Mouse (Mus musculus) layer of hippocampus, postnatal 36 days (tissue): ENCODE measurements around the gene Fancm. TPM values are rescaled to one million over a fixed set of nuclear protein-coding genes. Genes with fewer than 3 reads are reported as not detected.
A peak's percentile ranks its signal among the peaks of the same experiment; 100 is the strongest.
"Not testable (repeated sequence)": the region's sequence is repeated elsewhere in the genome, so short reads cannot be mapped to it uniquely, and the experiment has no call there.

Experiments used
- DNase-seq, 2 experiments: peaks; one replicate each; pipeline ENCODE4 v3.0.0; 2022
- total RNA-seq, 2 experiments: library from RNA; stranded (reverse); gene quantifications; 2 replicates each; pipeline ENCODE4 v1.2.3; 2021

Gene Fancm
- total RNA-seq: 10 to 100 TPM; 11.9 to 12.4 TPM

DNA sequence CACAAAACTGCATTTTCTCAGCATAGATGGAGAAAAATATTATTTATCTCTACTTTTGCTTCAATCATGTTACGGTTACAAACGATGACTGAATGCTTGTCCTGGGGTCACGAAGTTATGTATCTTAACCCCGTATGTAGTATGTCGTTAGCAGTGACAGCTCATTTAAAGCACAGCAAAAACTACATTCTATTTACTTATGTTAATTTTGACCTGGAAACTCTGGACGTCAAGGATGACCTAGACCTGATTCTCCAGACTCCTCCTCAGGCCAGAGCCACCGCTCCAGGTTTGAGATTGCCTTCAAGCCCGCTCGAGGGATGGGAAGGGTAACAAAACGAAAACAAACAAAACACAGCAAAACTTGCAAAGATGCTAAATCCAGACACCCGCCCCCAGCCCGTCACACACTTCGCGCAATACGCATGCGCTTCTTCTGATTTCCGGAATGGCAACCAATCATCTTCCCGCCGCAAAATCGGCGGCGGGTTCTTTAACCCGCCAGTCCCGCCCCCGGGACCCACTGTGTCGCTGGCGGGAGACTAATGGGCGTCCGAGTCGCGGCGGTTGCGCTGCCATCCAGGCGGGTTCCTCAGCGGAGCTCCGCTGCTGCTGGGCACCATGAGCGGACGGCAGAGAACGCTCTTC is at the start of gene Fancm:
Fancm (plus strand) TSS at position 519 of the 648 bp plus-strand sequence.
- peak; percentile 90 to 91 for DNase-seq

DNA sequence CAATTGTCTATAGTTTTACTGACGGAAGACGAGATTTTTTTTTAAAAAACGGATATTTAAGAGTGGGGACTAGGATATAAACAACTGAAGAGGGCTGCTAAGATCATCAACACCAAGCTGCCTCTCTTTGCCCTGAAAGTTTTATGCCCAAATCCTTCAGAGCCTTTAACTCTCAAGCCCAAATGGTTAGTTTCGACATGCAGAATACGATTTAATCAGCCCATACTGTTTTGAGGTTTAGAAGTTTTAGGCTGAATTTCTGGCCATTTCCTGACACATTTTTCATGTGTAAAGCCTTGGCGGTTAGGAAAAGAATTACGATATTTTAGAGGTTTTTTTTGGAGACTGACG is 39.6 kb upstream of the Fancm start:
- DNase-seq: no peak

DNA sequence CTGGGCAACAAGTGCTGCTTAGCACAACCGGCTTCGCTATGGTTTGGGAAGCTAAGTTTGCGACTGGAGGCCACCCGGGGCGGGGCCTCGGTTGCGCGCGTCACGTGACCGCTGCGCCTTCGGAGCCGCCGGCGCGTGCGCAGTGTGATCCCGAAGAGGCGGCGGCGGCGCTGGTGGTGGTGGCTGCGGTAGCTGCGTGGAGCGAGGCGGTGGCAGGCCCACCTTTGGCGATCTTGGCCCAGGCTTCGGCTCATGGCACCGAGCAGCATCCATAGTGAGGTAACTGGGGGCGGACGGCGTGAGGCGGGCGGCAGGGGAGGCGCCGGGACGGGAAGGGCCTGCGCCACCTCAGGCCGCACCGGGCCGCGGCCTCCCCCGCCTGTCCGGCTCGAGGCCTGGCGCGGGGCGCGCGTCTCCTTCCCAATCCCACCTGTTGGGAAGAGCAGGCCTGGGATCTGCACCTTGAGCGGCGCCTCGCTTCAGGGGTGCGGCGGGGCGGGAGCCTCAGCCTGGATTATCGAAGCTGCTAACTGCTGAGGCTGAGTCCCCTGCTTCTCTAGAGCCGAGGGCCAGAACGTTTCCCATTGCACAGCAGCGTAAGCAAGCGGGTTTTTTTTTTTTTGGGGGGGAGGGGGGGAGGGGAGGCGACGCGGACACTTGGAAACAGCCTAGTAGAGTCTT is 39.1 kb upstream of the Fancm start, which contains the start of gene Prpf39:
Prpf39 (plus strand) TSS at position 144 of the 681 bp plus-strand sequence.
- peak; percentile 89 for DNase-seq

DNA sequence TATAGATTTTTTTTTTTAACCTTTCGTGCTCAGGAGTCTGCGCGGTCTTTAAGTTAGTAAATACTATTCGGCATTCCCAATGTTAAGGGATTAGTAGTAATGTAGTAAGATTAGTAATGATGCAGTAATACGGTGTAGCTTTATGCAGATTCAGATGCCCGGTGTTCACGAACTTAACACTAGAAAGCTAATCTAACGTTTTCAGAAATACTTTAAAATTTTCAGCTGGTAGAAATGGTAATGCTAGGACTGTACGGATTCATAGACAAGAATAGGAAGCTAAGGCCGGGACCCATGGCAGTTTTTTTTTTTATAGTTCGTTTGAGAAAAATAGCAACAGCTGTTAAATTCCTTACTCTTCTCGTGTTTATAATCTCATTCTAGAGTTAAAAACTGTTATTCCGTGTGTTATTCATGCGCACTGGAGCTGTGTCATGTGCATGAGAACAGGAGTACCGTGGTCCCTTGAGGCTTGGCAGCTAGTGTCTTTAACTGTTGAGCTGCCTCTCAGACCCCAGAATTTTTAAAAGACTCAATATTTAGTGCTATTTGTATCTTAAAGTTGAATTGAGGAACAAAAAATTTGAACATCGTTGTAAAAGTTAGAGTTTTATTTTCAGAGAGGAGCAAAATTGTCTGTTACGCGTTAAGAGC is 38.4 kb upstream of the Fancm start:
- DNase-seq: no peak

DNA sequence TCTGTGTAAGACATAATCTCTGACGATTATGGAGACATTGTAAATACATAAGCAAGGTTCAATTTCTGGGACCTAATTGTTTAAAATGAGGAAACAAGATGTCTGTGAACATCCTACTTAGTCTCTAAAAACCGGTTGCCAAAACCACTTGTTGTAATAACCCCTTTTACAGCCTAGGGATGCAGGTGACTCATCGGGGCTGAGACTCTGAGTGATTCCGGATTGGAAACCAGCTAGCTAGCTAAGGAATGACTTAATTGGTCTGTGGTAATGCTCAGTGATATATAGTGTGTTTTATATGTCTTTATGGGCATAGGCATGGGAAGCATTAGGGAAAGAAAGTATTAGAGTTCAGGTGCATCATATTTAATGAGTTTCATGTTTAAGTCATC is 37.9 kb upstream of the Fancm start:
- DNase-seq: no peak

DNA sequence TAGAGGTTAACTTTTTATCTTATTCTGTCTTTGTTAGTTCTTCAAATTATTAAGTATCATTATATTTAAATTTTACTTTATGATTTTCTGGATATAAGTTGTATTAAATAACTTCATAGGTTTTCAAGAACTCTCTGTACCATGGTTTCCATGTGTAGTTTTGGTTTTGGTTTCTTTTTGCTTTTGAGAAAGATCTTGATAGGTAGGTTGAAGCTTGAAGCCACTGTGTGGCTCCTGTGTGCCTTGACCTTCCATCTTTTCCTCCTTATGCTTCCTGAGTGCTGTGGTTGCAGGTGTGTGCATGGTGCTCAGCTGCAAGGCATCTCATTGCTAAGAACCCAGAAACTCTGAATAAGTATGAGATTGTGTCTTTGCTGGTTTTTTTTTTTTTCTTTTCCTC is 26.6 kb upstream of the Fancm start:
- DNase-seq: no peak

DNA sequence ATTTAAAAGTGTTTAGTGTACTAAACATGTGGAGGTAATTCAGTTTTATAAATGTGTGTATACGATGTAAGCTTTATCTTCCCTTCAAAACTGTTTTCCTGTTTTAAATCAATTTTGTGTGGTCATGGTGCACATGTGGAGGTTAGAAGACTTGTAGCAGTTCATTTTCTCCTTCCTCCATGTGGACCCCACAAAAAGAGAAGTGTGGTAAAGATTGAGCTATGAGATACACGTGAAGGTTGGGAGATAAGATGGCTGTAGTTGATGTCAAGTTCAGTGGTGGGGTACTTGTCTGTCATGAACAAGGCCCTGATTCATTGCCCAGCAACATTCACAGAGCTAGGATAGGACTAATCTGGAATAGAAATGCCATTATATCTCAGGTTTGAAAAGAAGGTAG is 17.2 kb upstream of the Fancm start:
- DNase-seq: no peak

DNA sequence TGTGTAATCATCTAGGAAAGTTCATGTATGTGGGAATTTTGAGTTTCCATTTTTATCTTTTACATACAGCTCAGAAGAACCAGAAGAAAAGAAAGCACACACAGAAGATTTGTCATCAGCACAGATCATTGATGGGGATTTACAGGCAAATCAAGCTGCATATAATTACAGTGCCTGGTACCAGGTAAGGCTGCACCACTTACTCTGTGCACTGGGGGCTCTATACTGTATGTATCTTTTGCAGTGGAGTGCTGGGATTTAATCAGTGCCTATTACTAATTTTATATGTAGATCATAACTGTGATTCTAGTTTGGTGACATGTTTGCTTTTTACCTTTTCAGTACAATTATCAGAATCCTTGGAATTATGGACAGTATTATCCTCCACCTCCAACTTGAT is 14.3 kb upstream of the Fancm start:
- DNase-seq: no peak

DNA sequence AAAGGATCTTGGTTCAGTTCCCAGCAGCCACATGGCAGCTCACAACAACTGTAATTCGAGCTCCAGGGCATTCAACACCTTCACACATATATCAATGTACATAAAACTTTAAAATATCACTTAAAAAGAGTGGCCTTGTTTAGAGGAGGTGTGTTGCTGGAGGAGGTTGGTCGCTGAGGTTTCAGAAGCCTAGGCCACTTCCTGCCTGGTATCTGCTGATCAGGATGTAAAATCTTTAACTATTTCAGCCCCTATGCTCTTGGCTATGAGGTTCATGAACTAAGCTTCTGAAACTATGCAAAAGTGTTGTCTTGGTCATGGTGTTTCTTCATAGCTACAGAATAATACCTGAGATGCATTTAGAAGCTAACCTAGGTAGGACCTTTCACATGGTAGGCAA is 10.2 kb upstream of the Fancm start:
- DNase-seq: no peak

DNA sequence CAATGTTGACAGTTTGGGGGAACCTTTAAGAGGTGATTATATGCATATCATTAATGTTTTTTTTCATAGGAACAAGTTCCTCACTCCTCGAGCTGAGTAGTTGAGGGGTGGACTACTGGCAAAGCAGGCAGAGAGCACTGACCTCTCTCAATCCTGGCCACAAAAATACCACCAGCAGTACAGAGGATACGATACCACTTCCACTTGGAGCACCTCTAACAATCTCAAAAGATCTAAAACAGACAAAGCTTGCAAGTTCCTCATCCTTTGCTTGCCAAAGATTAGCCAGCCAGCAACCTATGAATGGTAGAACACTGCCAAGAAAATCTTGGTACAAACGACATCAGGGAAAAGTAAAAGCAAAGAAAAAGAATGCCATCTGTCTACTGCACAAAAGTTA is 9.2 kb upstream of the Fancm start:
- no peak for DNase-seq

DNA sequence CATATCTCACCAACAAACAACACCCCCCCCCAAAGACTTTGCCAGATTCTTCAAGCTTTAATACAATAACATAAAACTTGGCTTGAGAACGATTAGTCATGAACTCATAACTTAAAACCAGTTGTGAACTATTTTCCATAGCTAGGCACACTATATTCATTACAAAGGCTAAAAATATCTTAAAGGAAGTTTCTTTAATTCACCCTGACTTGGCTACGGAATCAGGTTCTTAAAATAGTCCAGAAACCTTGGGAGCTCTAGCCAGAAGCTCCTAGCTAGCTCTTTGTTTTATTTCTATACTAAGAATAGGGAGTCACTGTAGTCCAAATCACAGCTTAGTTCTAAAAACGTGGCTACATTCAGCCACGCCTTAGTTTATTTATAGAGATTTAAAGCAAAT is 7.0 kb upstream of the Fancm start:
- DNase-seq: no peak

DNA sequence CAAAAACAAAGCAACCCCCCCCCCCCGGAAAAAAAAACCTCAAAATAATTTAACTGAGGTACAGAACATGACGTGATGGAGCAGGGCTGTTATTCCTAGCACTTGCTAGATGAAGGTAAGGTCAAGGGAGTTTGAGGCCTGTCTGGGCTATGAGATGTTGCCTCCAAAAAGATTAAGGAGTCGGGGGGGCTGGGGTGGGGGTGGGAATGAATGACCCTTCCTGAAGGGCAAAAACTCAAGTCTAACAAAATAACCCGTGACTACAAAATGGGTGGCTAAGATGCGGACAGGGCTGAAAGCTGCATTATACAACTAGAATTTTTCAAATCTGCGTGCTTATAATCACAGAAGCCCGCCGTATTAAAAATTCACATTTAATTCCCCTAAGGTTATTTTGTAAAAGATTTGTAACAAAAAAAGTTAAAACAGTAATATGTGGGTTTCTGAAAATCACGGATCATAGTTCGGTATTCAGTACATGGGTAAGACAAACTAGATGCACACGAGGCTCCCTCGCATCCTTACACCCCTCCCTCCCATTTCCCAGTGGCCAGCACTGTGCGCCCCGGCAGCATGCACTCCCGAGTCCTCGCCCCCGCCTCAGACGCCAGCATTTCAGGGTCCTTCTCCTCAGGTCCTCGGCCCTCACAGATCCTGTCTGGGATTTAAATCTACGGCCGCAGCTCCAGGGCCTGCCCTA is 2.3 kb upstream of the Fancm start:
- no peak for DNase-seq

DNA sequence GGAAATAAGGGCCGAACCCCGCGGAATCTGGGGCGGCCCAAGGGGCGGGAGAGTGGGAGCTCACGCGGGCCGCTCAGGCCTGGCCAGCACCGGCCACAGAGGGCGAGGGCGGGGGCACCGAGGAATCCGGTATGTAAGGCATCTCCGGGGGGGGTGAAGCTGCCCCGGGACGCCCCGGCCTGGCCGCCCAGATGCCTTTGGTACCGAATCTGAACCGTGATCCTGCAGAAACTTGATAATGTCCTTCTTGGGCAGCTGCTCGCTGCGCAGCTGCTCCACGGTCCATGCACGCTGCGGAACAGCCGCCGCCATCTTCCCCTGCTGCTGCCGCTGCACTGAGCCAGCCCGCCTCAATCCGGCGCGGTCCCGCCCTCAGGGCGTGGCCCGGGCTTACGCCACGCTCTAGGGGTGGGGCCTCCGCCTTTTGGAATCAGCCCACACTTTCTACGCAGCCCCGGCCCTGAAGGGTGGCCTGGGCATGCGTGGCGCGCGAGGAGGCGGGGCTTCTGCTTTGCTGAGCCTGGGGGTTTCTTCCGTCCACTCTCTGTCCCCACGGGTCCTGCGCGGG is 1.7 kb upstream of the Fancm start, which contains the start of gene Fkbp3:
Fkbp3 (minus strand) TSS at position 397 of the 568 bp plus-strand sequence.
- DNase-seq: peak; percentile 97

DNA sequence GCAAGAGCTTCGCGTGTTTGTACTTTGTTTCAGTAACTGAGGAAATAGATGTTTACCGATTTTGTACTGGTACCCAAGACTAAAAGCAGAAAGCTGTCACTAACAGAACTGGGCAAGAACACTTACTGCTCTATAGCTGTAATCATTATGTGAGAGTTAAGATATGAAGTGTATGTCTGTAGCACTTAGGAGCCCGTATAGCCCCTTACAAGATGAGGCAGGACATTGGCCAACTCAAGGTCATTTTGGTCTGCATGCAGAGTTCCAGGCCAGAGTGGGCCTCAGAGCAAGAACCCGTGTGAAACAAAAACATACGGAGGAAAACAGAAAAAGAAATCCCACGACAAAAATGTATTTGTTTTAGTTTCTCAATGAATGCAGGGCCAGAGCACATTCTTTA is 752 bp upstream of the Fancm start:
- DNase-seq: no peak

DNA sequence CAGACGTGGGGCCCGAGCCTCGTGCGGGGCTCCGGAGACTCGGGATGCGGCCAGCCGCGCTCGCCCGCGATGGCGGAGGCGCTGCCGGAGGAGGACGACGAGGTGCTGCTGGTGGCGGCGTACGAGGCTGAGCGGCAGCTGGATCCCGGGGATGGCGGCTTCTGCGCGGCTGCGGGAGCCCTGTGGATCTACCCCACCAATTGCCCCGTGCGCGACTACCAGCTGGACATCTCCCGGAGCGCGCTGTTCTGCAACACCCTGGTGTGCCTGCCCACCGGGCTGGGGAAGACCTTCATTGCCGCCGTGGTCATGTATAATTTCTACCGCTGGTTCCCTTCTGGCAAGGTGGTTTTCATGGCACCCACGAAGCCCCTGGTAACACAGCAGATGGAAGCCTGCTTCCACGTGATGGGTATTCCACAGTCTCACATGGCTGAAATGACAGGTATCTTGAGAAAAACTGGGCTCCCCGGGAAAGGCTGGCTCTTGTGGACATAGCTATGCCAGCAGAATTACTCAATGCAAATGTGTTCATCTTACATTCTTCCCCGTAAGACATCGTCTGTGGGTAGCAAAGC is 419 bp downstream of the Fancm start:
- DNase-seq: no peak

DNA sequence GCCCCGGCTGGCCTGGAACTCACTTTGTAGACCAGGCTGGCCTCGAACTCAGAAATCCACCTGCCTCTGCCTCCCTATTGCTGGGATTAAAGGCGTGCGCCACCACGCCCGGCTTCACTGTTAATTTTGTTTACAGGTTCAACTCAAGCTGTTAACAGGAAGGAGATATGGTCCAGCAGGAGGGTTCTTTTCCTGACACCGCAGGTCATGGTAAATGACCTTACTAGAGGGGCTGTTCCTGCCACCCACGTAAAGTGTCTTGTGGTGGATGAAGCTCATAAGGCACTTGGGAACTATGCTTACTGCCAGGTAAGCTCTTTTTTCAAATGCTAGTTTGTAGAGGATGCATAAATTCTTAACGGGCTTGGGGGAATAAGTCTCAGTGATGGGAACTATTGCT is 1.5 kb downstream of the Fancm start:
- DNase-seq: no peak

DNA sequence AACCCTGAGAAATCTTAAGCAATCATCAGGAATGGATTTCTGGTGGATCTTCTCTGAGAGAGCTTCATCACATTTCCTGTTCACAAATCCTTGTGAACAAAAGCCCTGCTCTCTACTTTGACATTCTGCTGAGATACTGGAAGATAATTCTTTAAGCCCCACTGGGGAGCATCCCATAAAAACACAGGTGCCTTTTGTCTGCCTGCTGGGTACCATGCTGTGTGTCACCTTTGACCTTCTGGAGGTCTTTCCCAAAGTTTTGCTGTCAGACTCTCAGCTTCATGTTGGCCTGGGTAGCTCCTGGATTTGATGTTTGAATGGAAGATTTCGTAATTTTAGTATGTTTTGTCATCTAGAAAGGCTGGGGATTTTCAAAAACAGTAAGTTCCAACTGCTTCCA is 33.3 kb downstream of the Fancm start:
- DNase-seq: no peak

DNA sequence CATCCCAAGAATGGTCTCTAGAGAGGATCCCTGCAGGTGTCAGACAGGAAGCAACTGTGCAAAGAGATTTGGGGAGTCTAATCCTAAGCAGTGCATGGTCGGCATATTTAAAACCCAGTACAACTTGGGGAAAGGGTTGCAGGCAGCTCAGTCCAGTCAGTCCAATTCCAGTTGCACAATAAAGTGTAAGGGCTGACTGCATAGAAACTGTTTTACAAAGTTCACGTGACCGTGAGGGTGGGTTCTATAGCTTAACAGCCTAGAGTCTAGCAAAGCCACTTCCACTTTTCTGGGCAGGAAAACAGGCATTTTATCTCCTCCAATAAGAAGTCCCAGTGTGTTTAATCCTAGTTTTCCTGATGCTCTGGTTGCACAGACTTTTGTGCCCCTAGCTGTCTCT is 36.1 kb downstream of the Fancm start:
- DNase-seq: no peak

DNA sequence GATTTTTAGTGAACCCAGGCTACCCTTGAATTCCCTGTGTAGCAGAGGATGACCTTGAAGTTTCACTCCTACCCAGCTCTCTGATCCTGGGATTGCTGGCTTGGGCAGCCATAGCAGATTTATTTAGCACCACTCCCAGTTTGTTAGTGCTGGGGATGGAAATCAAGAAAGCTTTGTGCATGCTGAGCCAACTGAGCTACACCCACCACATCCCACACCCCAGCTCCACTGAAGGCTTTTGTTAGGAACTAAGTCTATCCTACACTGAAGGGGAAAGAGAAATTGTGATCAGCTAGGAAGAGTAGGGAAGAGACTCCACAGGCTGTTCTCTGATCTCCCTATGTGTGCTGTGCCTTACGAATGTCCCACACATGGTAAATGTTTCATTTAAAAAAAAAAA is 37.4 kb downstream of the Fancm start:
- no peak for DNase-seq

DNA sequence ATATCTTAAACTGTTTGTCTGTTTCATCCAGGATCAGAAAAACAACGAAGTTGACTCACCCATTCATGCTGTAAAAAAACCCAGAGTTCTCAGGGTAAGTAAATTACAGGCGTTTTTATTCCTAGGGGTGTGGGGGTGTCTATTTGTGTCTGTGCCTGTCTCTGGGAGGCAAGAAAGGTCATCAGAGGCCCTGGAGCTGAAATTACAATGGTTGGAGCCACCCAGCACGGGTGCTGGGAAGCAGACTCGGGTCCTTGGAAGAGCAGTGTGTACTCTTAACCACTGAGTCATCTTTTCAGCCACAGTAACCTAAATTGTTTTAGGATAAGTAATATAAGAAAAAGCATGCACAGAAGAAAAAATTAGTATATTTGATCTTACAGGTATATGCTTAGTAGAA is 38.5 kb downstream of the Fancm start:
- no peak for DNase-seq

DNA sequence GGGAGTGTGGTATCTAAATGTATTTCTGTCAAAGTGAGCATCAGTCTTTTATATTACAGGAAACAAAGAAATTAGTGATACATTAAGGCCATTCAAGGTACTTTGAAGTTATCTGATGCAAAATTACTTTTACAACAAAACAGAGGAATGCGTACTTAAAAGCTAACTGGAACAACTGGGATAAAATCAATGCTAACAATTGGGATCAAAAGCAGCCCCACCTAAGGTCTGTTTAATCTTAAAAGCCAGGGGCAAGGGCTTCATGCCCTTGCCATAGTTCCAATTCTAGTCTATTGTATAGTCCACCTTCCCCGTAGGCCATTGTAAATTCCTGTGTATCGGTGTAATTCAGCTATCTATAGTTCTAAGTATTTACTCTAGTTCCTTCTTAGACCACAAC is 39.6 kb downstream of the Fancm start:
- DNase-seq: not testable (repeated sequence)

DNA sequence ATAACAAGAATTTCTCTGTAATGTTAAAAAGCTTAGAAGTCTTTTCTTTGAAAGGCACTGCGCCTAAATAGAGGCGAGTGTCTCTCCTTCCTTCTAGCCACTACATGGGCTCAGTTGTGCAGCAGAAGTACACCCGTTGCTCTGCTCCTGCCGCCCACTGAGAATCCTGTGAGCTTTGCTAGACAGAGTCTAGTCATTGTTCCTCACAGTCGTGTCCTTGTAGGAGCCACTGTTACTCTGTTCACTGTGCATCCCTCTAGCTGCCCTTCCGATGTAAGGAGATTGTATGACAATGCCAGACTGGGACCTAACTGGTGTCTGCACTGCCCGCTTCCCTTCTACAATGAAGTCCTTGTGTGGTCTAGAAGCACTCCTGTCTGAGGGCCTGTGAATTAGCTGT is 43.6 kb downstream of the Fancm start:
- no peak for DNase-seq

DNA sequence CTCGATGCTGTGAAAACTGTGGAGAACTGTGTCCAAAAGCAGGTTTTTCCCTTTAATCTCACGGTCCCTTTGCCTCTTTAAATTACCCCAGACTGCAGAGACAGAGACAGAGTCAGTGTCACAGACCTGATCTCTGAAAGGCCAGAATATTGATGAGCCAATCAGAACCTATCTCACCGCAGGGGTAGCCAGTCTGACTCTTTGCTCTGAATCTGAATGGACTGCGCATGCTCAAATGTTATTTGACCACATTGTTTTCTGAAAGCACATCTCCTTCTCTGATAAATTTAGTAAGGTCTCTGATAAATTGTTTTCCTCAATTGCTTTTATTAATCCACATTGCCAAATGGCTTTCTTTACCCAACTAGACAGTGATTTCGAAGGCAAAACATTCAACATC is 44.0 kb downstream of the Fancm start:
- no peak for DNase-seq
